Mouse (Mus musculus) neural tube, embryonic 11.5 days (tissue): ENCODE data around the gene Ppp1r1a. TPM values are rescaled to one million over a fixed set of nuclear protein-coding genes. Genes with fewer than 3 reads are reported as not detected.

ENCODE experiments used
- ATAC-seq: fragments of 200-750 bp; cut with Nextera tagmentation; 2 replicates; pipeline ENCODE4 v1.8.0; 2017; ENCODE audit warnings: moderate number of reproducible peaks, mild to moderate bottlenecking, moderate TSS enrichment, moderate library complexity; ENCODE audit not compliant: insufficient read depth, low FRiP score, low TSS enrichment
- DNase-seq: peaks from one replicate; pipeline ENCODE4 v3.0.0-alpha.2; 2015; ENCODE audit warnings: low spot score
- H3K27ac ChIP-seq: fragments of 300-500 bp; sonication (generic); 2 replicates; pipeline ENCODE4 v1.5.1; 2014; ENCODE audit warnings: low read depth, mild to moderate bottlenecking, low read length
- H3K27me3 ChIP-seq: fragments of 300-500 bp; sonication (generic); 2 replicates; pipeline ENCODE4 v1.6.1; 2014; ENCODE audit warnings: mild to moderate bottlenecking, low read length, mixed read lengths; ENCODE audit not compliant: control insufficient read depth, insufficient read depth
- H3K36me3 ChIP-seq: fragments of 300-500 bp; sonication (generic); 2 replicates; pipeline ENCODE4 v1.6.1; 2014; ENCODE audit warnings: mild to moderate bottlenecking, low read length, moderate library complexity, mixed read lengths; ENCODE audit not compliant: control insufficient read depth, insufficient read depth
- H3K4me1 ChIP-seq: fragments of 300-500 bp; sonication (generic); 2 replicates; pipeline ENCODE4 v1.6.1; 2014; ENCODE audit warnings: low read length, mixed read lengths; ENCODE audit not compliant: control insufficient read depth, insufficient read depth
- H3K4me2 ChIP-seq: fragments of 300-500 bp; sonication (generic); 2 replicates; pipeline ENCODE4 v1.6.1; 2014; ENCODE audit warnings: low read depth, mild to moderate bottlenecking, moderate library complexity
- H3K4me3 ChIP-seq: fragments of 300-500 bp; sonication (generic); 2 replicates; pipeline ENCODE4 v1.5.1; 2014; ENCODE audit warnings: low read depth, low read length
- H3K9ac ChIP-seq: fragments of 300-500 bp; sonication (generic); 2 replicates; pipeline ENCODE4 v1.6.1; 2014; ENCODE audit warnings: mild to moderate bottlenecking, low read length
- H3K9me3 ChIP-seq: fragments of 300-500 bp; sonication (generic); 2 replicates; pipeline ENCODE4 v1.6.1; 2016; ENCODE audit warnings: low read length; ENCODE audit not compliant: control insufficient read depth
- WGBS: fragments of 180-500 bp; shearing (Covaris S2); extraction: QIAGEN DNeasy Blood & Tissue Kit; methylation state at CpG from one replicate; pipeline ENCODE4 v1.1.7; 2014; 5-methylcytosine and 5-hydroxymethylcytosine counted together
- polyA plus RNA-seq: library from polyadenylated mRNA; unstranded; fragments of >200 nt; fragmentation: Nextera tagmentation; extraction: Ambion mirVana; gene quantifications from 2 replicates; pipeline ENCODE4 v1.2.1, GENCODE M21; 2014

Gene Ppp1r1a
- polyA plus RNA-seq, 1 experiment from 2014 or later: 34.7 TPM

DNA sequence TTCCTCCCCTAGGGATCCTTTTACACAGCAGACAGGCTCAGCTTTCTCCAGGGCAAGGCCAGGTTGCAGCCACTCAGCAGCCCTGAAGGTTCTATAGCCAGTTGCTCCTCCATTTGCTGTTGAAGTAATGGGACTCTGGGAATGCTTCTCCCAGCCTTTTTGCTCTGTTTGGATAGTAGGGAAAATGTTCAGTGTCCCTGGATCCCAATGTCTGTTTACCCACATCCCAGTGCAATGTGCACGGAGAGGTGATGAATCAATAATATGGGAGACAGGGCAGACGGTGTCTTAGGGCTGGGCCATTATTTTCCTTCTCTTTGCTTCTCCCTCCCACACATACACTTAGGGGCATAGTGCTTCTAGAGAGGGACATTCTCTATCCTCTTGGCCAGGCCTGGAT lies 1.5 kb upstream of the Ppp1r1a start:
- 56% methylated on average over 2 of the region's 2 CpGs for WGBS
- Histone ChIP-seq H3K27ac (no peak overlapping the region), H3K9me3 (no peaks in the 10 kb centered on the region), H3K4me2 (no peak overlapping the region), H3K36me3 (no peaks in the 10 kb centered on the region), H3K4me3 (no peak overlapping the region), H3K27me3 (0 out of 2 replicates have a peak, but pooled peaks cover 4% of the 10 kb centered on the region), H3K9ac (no peak overlapping the region), H3K4me1 (peaks cover 5% of the 10 kb centered on the region; the same call in 1 of the 2 replicates)
- ATAC-seq (no peak), DNase-seq (no peak)

- DNase-seq (peak; percentile 35), ATAC-seq (peak; percentile 75)
- peak overlapping the region; percentile 72 for H3K9ac ChIP-seq
- no peaks in the 10 kb centered on the region for H3K9me3 ChIP-seq
- no peak overlapping the region for H3K27ac ChIP-seq
- H3K27me3 ChIP-seq: 0 out of 2 replicates have a peak, but pooled peaks cover 4% of the 10 kb centered on the region
- H3K4me1 ChIP-seq: peaks cover 5% of the 10 kb centered on the region; the same call in 1 of the 2 replicates
- peak overlapping the region; percentile 59 for H3K4me3 ChIP-seq
- under 1% methylated on average over 35 of the region's 37 CpGs for WGBS
- H3K36me3 ChIP-seq: no peaks in the 10 kb centered on the region
- peak overlapping the region; percentile 97 for H3K4me2 ChIP-seq
These were observed 587 bp downstream of the Ppp1r1a start for GRCm38 (mm10) chr15:103537011-103537821.

DNA sequence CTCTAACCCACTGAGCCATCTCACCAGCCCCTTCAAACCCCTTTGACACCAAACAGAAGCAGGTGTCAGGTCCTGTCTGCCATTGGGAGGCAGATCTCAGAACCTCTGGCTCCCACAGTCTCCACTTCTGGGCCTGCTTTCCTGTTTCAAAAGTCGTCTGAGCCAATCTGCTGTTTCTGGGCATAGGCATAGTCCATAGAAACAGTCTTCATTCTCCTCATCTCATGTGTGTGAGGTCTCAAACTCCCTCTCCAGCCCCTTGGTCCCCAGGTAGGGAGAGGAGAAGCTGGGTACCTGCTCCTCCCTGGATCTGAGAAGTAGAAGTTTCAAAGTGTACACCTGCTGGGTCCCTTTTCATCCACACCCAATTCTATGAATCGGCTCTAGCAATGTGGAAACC lies 1.3 kb downstream of the Ppp1r1a start:
- DNase-seq: no peak
- Histone ChIP-seq H3K9me3 (no peaks in the 10 kb centered on the region), H3K27me3 (0 out of 2 replicates have a peak, but pooled peaks cover 4% of the 10 kb centered on the region)

DNA sequence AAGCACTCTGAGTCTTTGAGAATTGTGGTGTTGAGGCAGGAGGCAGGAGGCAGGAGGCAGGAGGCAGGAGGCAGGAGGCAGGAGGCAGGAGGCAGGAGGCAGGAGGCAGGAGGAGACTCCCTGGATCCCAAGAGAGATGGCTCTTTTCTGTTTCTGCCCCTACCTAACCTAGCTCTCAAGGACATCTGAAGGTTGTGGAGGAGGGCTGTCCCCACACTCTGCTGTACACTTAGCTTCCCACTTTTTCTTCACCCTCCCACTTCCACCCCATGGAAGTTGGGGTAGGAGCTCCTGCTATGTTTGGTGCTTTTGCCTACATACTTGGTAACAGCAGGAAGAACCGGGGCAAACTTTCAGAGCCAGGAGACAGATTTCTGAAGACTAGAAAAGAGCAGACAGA lies 2.0 kb downstream of the Ppp1r1a start:
- no peak overlapping the region for H3K9ac ChIP-seq
- no peak overlapping the region for H3K4me2 ChIP-seq
- H3K36me3 ChIP-seq: no peaks in the 10 kb centered on the region
- ATAC-seq (no peak), DNase-seq (no peak)
- H3K27me3 ChIP-seq: 0 out of 2 replicates have a peak, but pooled peaks cover 4% of the 10 kb centered on the region
- peaks cover 5% of the 10 kb centered on the region; the same call in 1 of the 2 replicates for H3K4me1 ChIP-seq
- no peak overlapping the region for H3K4me3 ChIP-seq
- WGBS: 78% methylated on average over 1 of the region's 1 CpGs
- H3K9me3 ChIP-seq: no peaks in the 10 kb centered on the region
- no peak overlapping the region for H3K27ac ChIP-seq

More for the DNA sequence above, 1.3 kb downstream of the Ppp1r1a start:
- WGBS: 57% methylated on average over 2 of the region's 2 CpGs
- ATAC-seq: no peak
- Histone ChIP-seq H3K4me2 (peak overlapping the region; percentile 97), H3K36me3 (no peaks in the 10 kb centered on the region), H3K4me1 (peaks cover 5% of the 10 kb centered on the region; the same call in 1 of the 2 replicates), H3K27ac (no peak overlapping the region), H3K9ac (peak overlapping the region; percentile 72; the same call in 1 of the 2 replicates), H3K4me3 (no peak overlapping the region; the same call in 1 of the 2 replicates)

DNA sequence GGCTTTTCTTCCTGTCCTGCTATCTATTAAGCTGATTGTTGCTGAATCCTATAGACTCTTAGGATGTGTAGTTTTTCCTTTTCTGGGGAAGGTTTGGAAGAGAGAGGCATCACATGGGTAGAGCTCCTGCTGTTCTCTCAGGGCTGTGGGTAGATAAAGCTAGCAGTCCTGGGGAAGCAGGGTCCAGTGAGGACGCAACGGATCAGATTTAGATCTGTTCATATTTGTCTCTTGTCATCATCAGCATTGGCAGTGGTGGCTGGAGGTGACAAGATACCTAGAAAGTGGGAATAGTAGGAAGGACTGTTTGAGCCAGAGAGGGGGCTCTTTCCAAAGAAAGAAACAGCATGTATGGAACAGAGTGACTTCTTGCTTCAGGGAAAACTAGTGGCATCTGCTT lies 2.8 kb downstream of the Ppp1r1a start:
- no peak for ATAC-seq
- WGBS: 73% methylated on average over 2 of the region's 2 CpGs
- no peak overlapping the region for H3K4me2 ChIP-seq
- H3K9me3 ChIP-seq: no peaks in the 10 kb centered on the region
- H3K27me3 ChIP-seq: 0 out of 2 replicates have a peak, but pooled peaks cover 4% of the 10 kb centered on the region
- H3K27ac ChIP-seq: no peak overlapping the region
- DNase-seq: no peak
- no peak overlapping the region for H3K9ac ChIP-seq
- no peaks in the 10 kb centered on the region for H3K36me3 ChIP-seq
- peaks cover 5% of the 10 kb centered on the region; the same call in 1 of the 2 replicates for H3K4me1 ChIP-seq
- no peak overlapping the region for H3K4me3 ChIP-seq

GRCm38 (mm10) chr15:103534054-103534620 lies 3.7 kb downstream of the Ppp1r1a start:
- ATAC-seq: no peak
- Histone ChIP-seq H3K4me1 (peaks cover 5% of the 10 kb centered on the region; the same call in 1 of the 2 replicates), H3K27me3 (0 out of 2 replicates have a peak, but pooled peaks cover 4% of the 10 kb centered on the region), H3K9ac (no peak overlapping the region), H3K36me3 (no peaks in the 10 kb centered on the region), H3K4me2 (no peak overlapping the region), H3K9me3 (no peaks in the 10 kb centered on the region), H3K4me3 (no peak overlapping the region), H3K27ac (no peak overlapping the region)
- WGBS: 89% methylated on average over 7 of the region's 7 CpGs
- DNase-seq: no peak

DNA sequence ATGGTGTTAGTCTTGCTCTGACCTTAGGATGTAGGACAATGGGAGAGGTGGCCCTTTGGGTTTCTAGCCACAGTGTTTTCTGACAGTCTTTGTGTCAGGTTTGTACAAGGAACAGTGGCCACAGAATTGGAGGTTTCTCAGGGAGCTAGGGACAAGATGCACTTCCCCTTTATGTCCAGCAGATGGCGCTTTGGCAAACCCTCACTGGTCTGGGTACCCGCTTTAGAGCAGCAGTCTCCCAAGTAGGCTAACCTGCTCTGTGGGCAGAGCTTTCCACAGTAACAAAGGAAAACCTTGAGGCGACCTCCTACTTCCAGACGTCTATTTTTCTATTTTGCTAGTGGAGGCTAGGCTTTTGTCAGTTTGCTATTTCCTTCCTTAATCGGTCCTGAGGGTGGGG lies 7.4 kb downstream of the Ppp1r1a start:
- no peak overlapping the region for H3K27ac ChIP-seq
- ATAC-seq (peak; percentile 78), DNase-seq (peak; percentile 69)
- H3K27me3 ChIP-seq: no peaks in the 10 kb centered on the region
- no peak overlapping the region for H3K9ac ChIP-seq
- H3K4me2 ChIP-seq: no peak overlapping the region
- no peaks in the 10 kb centered on the region for H3K4me1 ChIP-seq
- 12% methylated on average over 5 of the region's 5 CpGs for WGBS
- H3K4me3 ChIP-seq: no peak overlapping the region
- no peaks in the 10 kb centered on the region for H3K36me3 ChIP-seq
- no peaks in the 10 kb centered on the region for H3K9me3 ChIP-seq

GRCm38 (mm10) chr15:103523156-103523555 lies 14.6 kb downstream of the Ppp1r1a start:
- ATAC-seq (no peak), DNase-seq (no peak)
- Histone ChIP-seq H3K9me3 (no peaks in the 10 kb centered on the region), H3K36me3 (no peaks in the 10 kb centered on the region), H3K4me2 (no peak overlapping the region), H3K27ac (0 out of 2 replicates have a peak overlapping the region, but pooled peaks have one; percentile 17), H3K27me3 (no peaks in the 10 kb centered on the region), H3K4me1 (peaks cover 12% of the 10 kb centered on the region), H3K9ac (no peak overlapping the region), H3K4me3 (no peak overlapping the region)
- 48% methylated on average over 3 of the region's 3 CpGs for WGBS
